Mouse (Mus musculus): ENCODE data around the gene Gm10722. TPM values are rescaled to one million over a fixed set of nuclear protein-coding genes. Genes with fewer than 3 reads are reported as not detected.
"Not testable (repeated sequence)": the region's sequence is repeated elsewhere in the genome, so short reads cannot be mapped to it uniquely, and the experiment has no call there.

The Gm10722 gene
- not detected in 2 replicates for polyA plus RNA-seq (2015; fragmentation: Nextera tagmentation; extraction: Ambion mirVana)

DNA sequence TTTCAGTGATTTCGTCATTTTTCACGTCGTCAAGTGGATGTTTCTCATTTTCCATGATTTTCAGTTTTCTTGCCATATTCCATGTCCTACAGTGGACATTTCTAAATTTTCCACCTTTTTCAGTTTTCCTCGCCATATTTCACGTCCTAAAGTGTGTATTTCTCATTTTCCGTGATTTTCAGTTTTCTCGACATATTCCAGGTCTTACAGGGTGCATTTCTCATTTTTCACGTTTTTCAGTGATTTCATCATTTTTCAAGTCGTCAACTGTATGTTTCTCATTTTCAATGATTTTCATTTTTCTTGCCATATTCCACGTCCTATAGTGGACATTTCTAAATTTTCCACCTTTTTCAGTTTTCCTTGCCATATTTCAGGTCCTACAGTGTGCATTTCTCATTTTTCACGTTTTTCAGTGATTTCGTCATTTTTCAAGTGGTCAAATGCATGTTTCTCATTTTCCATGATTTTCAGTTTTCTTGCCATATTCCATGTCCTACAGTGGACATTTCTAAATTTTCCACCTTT is at the start of gene Gm10722:
Gene Gm10722 (plus strand): TSS at position 478 of the 528 bp plus-strand sequence.
- H3K4me3 ChIP-seq (ENCODE audit: low read depth, low read length); H3K9me3 ChIP-seq (ENCODE audit: control insufficient read depth); H3K4me1 ChIP-seq (replicated peaks; ENCODE audit: control insufficient read depth, insufficient read depth, low read length); H3K27ac ChIP-seq (ENCODE audit: low read depth, low read length); H3K9ac ChIP-seq (ENCODE audit: low read depth, low read length); ATAC-seq; H3K4me2 ChIP-seq (replicated peaks; ENCODE audit: low read depth); H3K27me3 ChIP-seq (replicated peaks; ENCODE audit: control insufficient read depth, insufficient read depth, low read length); H3K36me3 ChIP-seq (ENCODE audit: control insufficient read depth, insufficient read depth): not testable (repeated sequence)
- WGBS, result 72% methylated on average over 12 of the region's 12 CpGs

GRCm38 (mm10) chr9:3001006-3001405 is 284 bp downstream of the Gm10722 start:
- H3K9me3 ChIP-seq (ENCODE audit: control insufficient read depth), result not testable (repeated sequence)
- 68% methylated on average over 8 of the region's 8 CpGs for WGBS

DNA sequence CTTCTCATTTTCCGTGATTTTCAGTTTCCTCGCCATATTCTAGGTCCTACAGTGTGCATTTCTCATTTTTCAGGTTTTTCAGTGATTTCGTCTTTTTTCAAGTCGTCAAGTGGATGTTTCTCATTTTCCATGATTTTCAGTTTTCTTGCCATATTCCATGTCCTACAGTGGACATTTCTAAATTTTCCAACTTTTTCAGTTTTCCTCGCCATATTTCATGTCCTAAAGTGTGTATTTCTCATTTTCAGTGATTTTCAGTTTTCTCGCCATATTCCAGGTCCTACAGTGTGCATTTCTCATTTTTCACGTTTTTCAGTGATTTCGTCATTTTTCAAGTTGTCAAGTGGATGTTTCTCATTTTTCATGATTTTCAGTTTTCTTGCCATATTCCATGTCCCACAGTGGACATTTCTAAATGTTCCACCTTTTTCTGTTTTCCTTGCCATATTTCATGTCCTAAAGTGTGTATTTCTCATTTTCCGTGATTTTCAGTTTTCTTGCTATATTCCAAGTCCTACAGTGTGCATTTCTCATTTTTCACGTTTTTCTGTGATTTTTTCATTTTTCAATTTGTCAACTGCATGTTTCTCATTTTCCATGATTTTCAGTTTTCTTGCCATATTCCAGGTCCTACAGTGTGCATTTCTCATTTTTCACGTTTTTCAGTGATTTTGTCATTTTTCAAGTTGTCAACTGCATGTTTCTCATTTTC is 1.4 kb downstream of the Gm10722 start:
- 58% methylated on average over 8 of the region's 11 CpGs for WGBS
- not testable (repeated sequence) for H3K27ac ChIP-seq (ENCODE audit: low read depth, low read length); H3K9me3 ChIP-seq (ENCODE audit: control insufficient read depth); H3K9ac ChIP-seq (ENCODE audit: low read depth, low read length); H3K4me2 ChIP-seq (replicated peaks; ENCODE audit: low read depth); H3K4me3 ChIP-seq (ENCODE audit: low read depth, low read length); H3K36me3 ChIP-seq (ENCODE audit: control insufficient read depth, insufficient read depth); H3K27me3 ChIP-seq (replicated peaks; ENCODE audit: control insufficient read depth, insufficient read depth, low read length); H3K4me1 ChIP-seq (replicated peaks; ENCODE audit: control insufficient read depth, insufficient read depth, low read length)
- peak; percentile 81 for ATAC-seq
- 0 out of 2 replicates have a peak, but pooled peaks have one; percentile 4 for TF ChIP-seq CTCF (IDR thresholded peaks at IDR 0.05; ENCODE audit: low read depth)

More at GRCm38 (mm10) chr9:3001006-3001405, 284 bp downstream of the Gm10722 start:
- not testable (repeated sequence) for H3K4me1 ChIP-seq (replicated peaks; ENCODE audit: control insufficient read depth, insufficient read depth, low read length); H3K36me3 ChIP-seq (ENCODE audit: control insufficient read depth, insufficient read depth); ATAC-seq; H3K4me2 ChIP-seq (replicated peaks; ENCODE audit: low read depth); H3K27ac ChIP-seq (ENCODE audit: low read depth, low read length); H3K4me3 ChIP-seq (ENCODE audit: low read depth, low read length); H3K27me3 ChIP-seq (replicated peaks; ENCODE audit: control insufficient read depth, insufficient read depth, low read length); H3K9ac ChIP-seq (ENCODE audit: low read depth, low read length)

DNA sequence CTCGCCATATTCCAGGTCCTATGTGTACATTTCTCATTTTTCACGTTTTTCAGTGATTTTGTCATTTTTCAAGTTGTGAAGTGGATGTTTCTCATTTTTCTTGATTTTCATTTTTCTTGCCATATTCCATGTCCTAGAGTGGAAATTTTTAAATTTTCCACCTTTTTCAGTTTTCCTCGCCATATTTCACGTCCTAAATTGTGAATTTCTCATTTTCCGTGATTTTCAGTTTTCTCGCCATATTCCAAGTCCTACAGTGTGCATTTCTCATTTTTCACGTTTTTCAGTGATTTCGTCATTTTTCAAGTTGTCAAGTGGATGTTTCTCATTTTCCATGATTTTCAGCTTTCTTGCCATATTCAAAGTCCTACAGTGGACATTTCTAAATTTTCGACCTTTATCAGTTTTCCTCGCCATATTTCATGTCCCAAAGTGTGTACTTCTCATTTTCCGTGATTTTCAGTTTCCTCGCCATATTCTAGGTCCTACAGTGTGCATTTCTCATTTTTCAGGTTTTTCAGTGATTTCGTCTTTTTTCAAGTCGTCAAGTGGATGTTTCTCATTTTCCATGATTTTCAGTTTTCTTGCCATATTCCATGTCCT is 2.2 kb downstream of the Gm10722 start, which contains the start of gene Gm11168:
Gene Gm11168 (plus strand): TSS at position 553 of the 603 bp plus-strand sequence.
- 73% methylated on average over 6 of the region's 14 CpGs for WGBS
- not testable (repeated sequence) for H3K9ac ChIP-seq (ENCODE audit: low read depth, low read length); H3K4me2 ChIP-seq (replicated peaks; ENCODE audit: low read depth)

DNA sequence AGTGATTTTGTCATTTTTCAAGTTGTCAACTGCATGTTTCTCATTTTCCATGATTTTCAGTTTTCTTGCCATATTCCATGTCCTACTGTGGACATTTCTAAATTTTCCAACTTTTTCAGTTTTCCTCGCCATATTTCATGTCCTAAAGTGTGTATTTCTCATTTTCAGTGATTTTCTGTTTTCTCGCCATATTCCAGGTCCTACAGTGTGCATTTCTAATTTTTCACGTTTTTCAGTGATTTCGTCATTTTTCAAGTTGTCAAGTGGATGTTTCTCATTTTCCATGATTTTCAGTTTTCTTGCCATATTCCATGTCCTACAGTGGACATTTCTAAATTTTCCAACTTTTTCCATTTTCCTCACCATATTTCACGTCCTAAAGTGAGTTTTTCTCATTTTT is 5.5 kb downstream of the Gm10722 start:
- H3K4me3 ChIP-seq (ENCODE audit: low read depth, low read length); H3K9me3 ChIP-seq (ENCODE audit: control insufficient read depth); H3K4me2 ChIP-seq (replicated peaks; ENCODE audit: low read depth); H3K4me1 ChIP-seq (replicated peaks; ENCODE audit: control insufficient read depth, insufficient read depth, low read length); ATAC-seq; H3K27ac ChIP-seq (ENCODE audit: low read depth, low read length); H3K36me3 ChIP-seq (ENCODE audit: control insufficient read depth, insufficient read depth); H3K27me3 ChIP-seq (replicated peaks; ENCODE audit: control insufficient read depth, insufficient read depth, low read length); H3K9ac ChIP-seq (ENCODE audit: low read depth, low read length): not testable (repeated sequence)
- 81% methylated on average over 1 of the region's 5 CpGs for WGBS

More for the DNA sequence above, 2.2 kb downstream of the Gm10722 start, which contains the start of gene Gm11168:
- H3K27me3 ChIP-seq (replicated peaks; ENCODE audit: control insufficient read depth, insufficient read depth, low read length); ATAC-seq; H3K36me3 ChIP-seq (ENCODE audit: control insufficient read depth, insufficient read depth); H3K27ac ChIP-seq (ENCODE audit: low read depth, low read length); H3K9me3 ChIP-seq (ENCODE audit: control insufficient read depth); H3K4me3 ChIP-seq (ENCODE audit: low read depth, low read length); H3K4me1 ChIP-seq (replicated peaks; ENCODE audit: control insufficient read depth, insufficient read depth, low read length): not testable (repeated sequence)

- H3K9me3 ChIP-seq (ENCODE audit: control insufficient read depth); H3K9ac ChIP-seq (ENCODE audit: low read depth, low read length); H3K27me3 ChIP-seq (replicated peaks; ENCODE audit: control insufficient read depth, insufficient read depth, low read length); H3K4me3 ChIP-seq (ENCODE audit: low read depth, low read length); H3K4me2 ChIP-seq (replicated peaks; ENCODE audit: low read depth); H3K4me1 ChIP-seq (replicated peaks; ENCODE audit: control insufficient read depth, insufficient read depth, low read length); H3K27ac ChIP-seq (ENCODE audit: low read depth, low read length); H3K36me3 ChIP-seq (ENCODE audit: control insufficient read depth, insufficient read depth): not testable (repeated sequence)
- ATAC-seq, result peak; percentile 71
- WGBS, result 74% methylated on average over 8 of the region's 8 CpGs
These were observed 5.9 kb downstream of the Gm10722 start for GRCm38 (mm10) chr9:3006636-3007035.

GRCm38 (mm10) chr9:3007272-3007671 is 6.5 kb downstream of the Gm10722 start:
- not testable (repeated sequence) for H3K27ac ChIP-seq (ENCODE audit: low read depth, low read length); H3K36me3 ChIP-seq (ENCODE audit: control insufficient read depth, insufficient read depth); H3K9ac ChIP-seq (ENCODE audit: low read depth, low read length); H3K27me3 ChIP-seq (replicated peaks; ENCODE audit: control insufficient read depth, insufficient read depth, low read length); H3K4me3 ChIP-seq (ENCODE audit: low read depth, low read length); H3K4me1 ChIP-seq (replicated peaks; ENCODE audit: control insufficient read depth, insufficient read depth, low read length); H3K4me2 ChIP-seq (replicated peaks; ENCODE audit: low read depth); ATAC-seq; H3K9me3 ChIP-seq (ENCODE audit: control insufficient read depth)
- 75% methylated on average over 7 of the region's 9 CpGs for WGBS

- H3K4me1 ChIP-seq (replicated peaks; ENCODE audit: control insufficient read depth, insufficient read depth, low read length); H3K9ac ChIP-seq (ENCODE audit: low read depth, low read length); H3K27me3 ChIP-seq (replicated peaks; ENCODE audit: control insufficient read depth, insufficient read depth, low read length); H3K27ac ChIP-seq (ENCODE audit: low read depth, low read length); H3K4me2 ChIP-seq (replicated peaks; ENCODE audit: low read depth); H3K36me3 ChIP-seq (ENCODE audit: control insufficient read depth, insufficient read depth); H3K9me3 ChIP-seq (ENCODE audit: control insufficient read depth); H3K4me3 ChIP-seq (ENCODE audit: low read depth, low read length): not testable (repeated sequence)
- WGBS, result no CpG with 5 or more reads among the region's 5 CpGs
- ATAC-seq, result peak; percentile 32; the same call in 1 of the 2 replicates
These were observed 8.6 kb downstream of the Gm10722 start for GRCm38 (mm10) chr9:3009331-3009730.

DNA sequence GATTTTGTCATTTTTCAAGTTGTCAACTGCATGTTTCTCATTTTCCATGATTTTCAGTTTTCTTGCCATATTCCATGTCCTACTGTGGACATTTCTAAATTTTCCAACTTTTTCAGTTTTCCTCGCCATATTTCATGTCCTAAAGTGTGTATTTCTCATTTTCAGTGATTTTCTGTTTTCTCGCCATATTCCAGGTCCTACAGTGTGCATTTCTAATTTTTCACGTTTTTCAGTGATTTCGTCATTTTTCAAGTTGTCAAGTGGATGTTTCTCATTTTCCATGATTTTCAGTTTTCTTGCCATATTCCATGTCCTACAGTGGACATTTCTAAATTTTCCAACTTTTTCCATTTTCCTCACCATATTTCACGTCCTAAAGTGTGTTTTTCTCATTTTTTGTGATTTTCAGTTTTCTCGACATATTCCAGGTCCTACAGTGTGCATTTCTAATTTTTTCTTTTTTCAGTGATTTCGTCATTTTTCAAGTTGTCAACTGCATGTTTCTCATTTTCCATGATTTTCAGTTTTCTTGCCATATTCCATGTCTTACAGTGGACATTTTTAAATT is 11.4 kb downstream of the Gm10722 start:
- WGBS, result 75% methylated on average over 2 of the region's 7 CpGs
- not testable (repeated sequence) for H3K36me3 ChIP-seq (ENCODE audit: control insufficient read depth, insufficient read depth); H3K9ac ChIP-seq (ENCODE audit: low read depth, low read length); ATAC-seq; H3K4me1 ChIP-seq (replicated peaks; ENCODE audit: control insufficient read depth, insufficient read depth, low read length); H3K27ac ChIP-seq (ENCODE audit: low read depth, low read length); H3K4me3 ChIP-seq (ENCODE audit: low read depth, low read length); H3K9me3 ChIP-seq (ENCODE audit: control insufficient read depth); H3K4me2 ChIP-seq (replicated peaks; ENCODE audit: low read depth); H3K27me3 ChIP-seq (replicated peaks; ENCODE audit: control insufficient read depth, insufficient read depth, low read length)

Measured in intestine, postnatal 0 days (tissue).